ENCODE assay signal across 15 mouse cellular contexts in the genomic region with DNA sequence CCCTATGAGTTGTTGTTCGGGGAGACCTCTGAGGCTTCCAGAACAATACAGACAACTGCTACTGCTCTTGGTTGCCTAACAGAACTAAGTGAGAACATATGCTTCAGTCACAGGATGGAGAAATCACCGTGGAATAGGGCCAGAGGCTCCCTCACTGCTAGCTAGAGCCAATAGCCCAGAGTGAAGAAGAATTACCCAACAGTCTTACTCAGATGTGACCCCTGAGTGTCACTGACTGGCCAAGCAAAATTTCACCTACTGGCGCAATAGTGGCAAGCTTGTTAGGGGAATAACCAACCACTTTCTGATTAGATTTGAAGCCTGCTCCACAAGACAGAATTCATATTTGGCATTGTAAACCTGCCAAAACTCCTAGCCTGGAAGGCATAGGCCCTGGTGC. TPM values are rescaled to one million over a fixed set of nuclear protein-coding genes. Genes with fewer than 3 reads are reported as not detected.
DNase-seq lines count a peak whose midpoint lies in the region; ATAC-seq and TF ChIP-seq lines count a peak whose summit lies in the region.
"Had no signal": no experiment of that assay in that cellular context is flagged by ENCODE, and none has a peak within 500 bp of the region (broad histone marks: within the 10 kb centered on the region; RNA-seq: fewer than 3 reads in every experiment).

No protein-coding gene starts in this region.

- no peak overlapping the region for H3K9ac ChIP-seq in lung, embryonic 16.5 days (ENCODE audit: low read length)
- no peak overlapping the region for H3K9ac ChIP-seq in stomach, postnatal 0 days (ENCODE audit: low read length)
- H3K9ac ChIP-seq: embryonic facial prominence, embryonic 15.5 days; liver, embryonic 13.5 days; neural tube, embryonic 15.5 days had no signal

- peak; percentile 39; the same call in 1 of the 2 replicates for ATAC-seq in lung, embryonic 16.5 days (ENCODE audit: low read depth)
- no peak for ATAC-seq in stomach, postnatal 0 days (ENCODE audit: low FRiP score, low TSS enrichment)
- ATAC-seq: intestine, postnatal 0 days; midbrain, embryonic 16.5 days had no signal

- peaks cover 22% of the 10 kb centered on the region for H3K36me3 ChIP-seq in lung, embryonic 16.5 days (ENCODE audit: control insufficient read depth, insufficient read depth, low read length)
- peaks cover 9% of the 10 kb centered on the region for H3K36me3 ChIP-seq in stomach, postnatal 0 days (ENCODE audit: control insufficient read depth, insufficient read depth, low read length)

- H3K9me3 ChIP-seq in lung, embryonic 16.5 days (ENCODE audit: control insufficient read depth, low read length): no peaks in the 10 kb centered on the region
- H3K9me3 ChIP-seq in stomach, postnatal 0 days (ENCODE audit: control insufficient read depth, low read length): no peaks in the 10 kb centered on the region; the same call in 1 of the 2 replicates
- H3K9me3 ChIP-seq: embryonic facial prominence, embryonic 15.5 days; liver, embryonic 13.5 days; neural tube, embryonic 15.5 days had no signal

- TF ChIP-seq CTCF in stomach, postnatal 0 days (IDR thresholded peaks at IDR 0.05; ENCODE audit: low read depth): no peak

- no peak overlapping the region for H3K4me2 ChIP-seq in lung, embryonic 16.5 days (ENCODE audit: low read depth, low read length)
- no peak overlapping the region for H3K4me2 ChIP-seq in stomach, postnatal 0 days (replicated peaks; ENCODE audit: low read depth)
- H3K4me2 ChIP-seq: embryonic facial prominence, embryonic 15.5 days; liver, embryonic 13.5 days; neural tube, embryonic 15.5 days had no signal

- H3K27ac ChIP-seq in lung, embryonic 16.5 days (ENCODE audit: low read length): no peak overlapping the region
- H3K27ac ChIP-seq in stomach, postnatal 0 days (replicated peaks): no peak overlapping the region
- H3K27ac ChIP-seq: embryonic facial prominence, embryonic 15.5 days; liver, embryonic 13.5 days; neural tube, embryonic 15.5 days had no signal

- no peaks in the 10 kb centered on the region for H3K27me3 ChIP-seq in lung, embryonic 16.5 days (ENCODE audit: control insufficient read depth, insufficient read depth, low read depth, low read length)
- H3K27me3 ChIP-seq in stomach, postnatal 0 days (ENCODE audit: control insufficient read depth, insufficient read depth, low read length): no peaks in the 10 kb centered on the region
- H3K27me3 ChIP-seq: embryonic facial prominence, embryonic 15.5 days; liver, embryonic 13.5 days; neural tube, embryonic 15.5 days had no signal

- DNase-seq in cerebellum, adult 18-20 months: peak; percentile 34 to 39
- no peak for DNase-seq in cerebellum, postnatal 14 days
- DNase-seq in NIH3T3 (ENCODE audit: low read depth): peak; percentile 91
- peak; percentile 32 to 37 for DNase-seq in gastrocnemius, adult 8-10 months (ENCODE audit: low spot score in 2 of 2)
- DNase-seq in stomach, postnatal 0 days (ENCODE audit: low spot score): no peak
- no peak for DNase-seq in layer of hippocampus, postnatal 10 days (ENCODE audit: low spot score in 2 of 2)
- no peak for DNase-seq in retina, embryonic 14.5 days (ENCODE audit: low spot score)
- DNase-seq: B cell, adult 2 months; liver, embryonic 13.5 days; right cerebral cortex, postnatal 4 days had no signal

- TF ChIP-seq EP300 in stomach, postnatal 0 days (optimal IDR thresholded peaks at IDR 0.05): no peak

- no peak overlapping the region for H3K4me3 ChIP-seq in lung, embryonic 16.5 days (ENCODE audit: low read length)
- no peak overlapping the region for H3K4me3 ChIP-seq in stomach, postnatal 0 days (ENCODE audit: low read depth, low read length)
- H3K4me3 ChIP-seq: embryonic facial prominence, embryonic 15.5 days; liver, embryonic 13.5 days; neural tube, embryonic 15.5 days had no signal

- peaks cover 31% of the 10 kb centered on the region for H3K4me1 ChIP-seq in lung, embryonic 16.5 days (replicated peaks; ENCODE audit: control insufficient read depth, insufficient read depth, low read length)
- H3K4me1 ChIP-seq in stomach, postnatal 0 days (replicated peaks; ENCODE audit: control insufficient read depth, insufficient read depth): peaks cover 8% of the 10 kb centered on the region

- WGBS in lung, embryonic 16.5 days: 79% methylated on average over 3 of the region's 3 CpGs
- WGBS in stomach, postnatal 0 days: 79% methylated on average over 3 of the region's 3 CpGs

RNA-seq across cellular contexts. Expression of a gene that starts 19.9 kb away (rescaled TPM):
- total RNA-seq in gastrocnemius, adult 8-10 months (2022): 10 to 100 TPM; 72.4 to 89.7 (median 80.3) TPM
- 18.6 and 20.1 TPM in 2 replicates for polyA plus RNA-seq in lung, embryonic 16.5 days (2015; fragmentation: Nextera tagmentation; extraction: Ambion mirVana)
- polyA plus RNA-seq in stomach, postnatal 0 days (2015; fragmentation: Nextera tagmentation; extraction: Ambion mirVana): 19.1 and 20.9 TPM in 2 replicates
- 10 to 100 TPM; 96.3 to 98.5 TPM for total RNA-seq in layer of hippocampus, postnatal 10 days (2021)

RNA-seq across cellular contexts. Expression of a gene that starts 51.7 kb away (rescaled TPM):
- total RNA-seq in gastrocnemius, adult 8-10 months (2022): 10 to 100 TPM in 3 of 4 experiments, 1 to 10 TPM in 1; 9.5 to 13.5 (median 10.8) TPM
- polyA plus RNA-seq in lung, embryonic 16.5 days (2015; fragmentation: Nextera tagmentation; extraction: Ambion mirVana): 52.5 and 57.3 TPM in 2 replicates
- 20.5 and 21.4 TPM in 2 replicates for polyA plus RNA-seq in stomach, postnatal 0 days (2015; fragmentation: Nextera tagmentation; extraction: Ambion mirVana)
- total RNA-seq in layer of hippocampus, postnatal 10 days (2021): 10 to 100 TPM; 33.9 to 41.7 TPM

Comparison
In these comparisons a context has a peak if more than half of its experiments do, and no peak if none do; other contexts are left out.
1. DNase-seq: peak in cerebellum, adult 18-20 months (2 of 2), NIH3T3 (single experiment) and gastrocnemius, adult 8-10 months (2 of 2); none in cerebellum, postnatal 14 days (0 of 2), stomach, postnatal 0 days (single experiment), layer of hippocampus, postnatal 10 days (0 of 2) and retina, embryonic 14.5 days (single experiment).